Mouse (Mus musculus) cerebellum, postnatal 25 days (tissue): ENCODE measurements around the gene Shank3.

Source experiments
- DNase-seq, 2 experiments: peaks; one replicate each; pipeline ENCODE4 v3.0.0; 2021; ENCODE audit warnings: mixed read lengths in 2 of 2

Gene Shank3

DNA sequence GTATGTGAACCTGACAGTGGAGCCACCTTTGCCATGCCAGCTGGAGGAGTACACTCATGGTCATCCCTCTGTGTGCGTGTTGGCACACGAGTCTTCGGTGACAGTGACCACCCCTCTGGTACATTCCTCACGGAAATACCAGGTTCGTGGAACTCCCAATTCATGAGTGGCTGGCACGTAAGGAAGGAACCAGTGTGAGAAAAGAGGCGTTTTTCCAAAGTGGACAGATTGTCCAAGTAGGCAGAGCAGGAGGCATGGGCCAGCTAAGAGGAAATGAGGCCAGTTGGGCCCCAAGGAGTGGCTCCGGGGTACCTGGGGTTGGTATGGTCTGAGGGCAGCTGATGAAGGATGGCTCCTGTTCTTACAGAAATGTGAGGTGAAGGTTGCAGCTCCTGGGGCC lies 26.0 kb downstream of the Shank3 start:
- DNase-seq = peak; percentile 83

DNA sequence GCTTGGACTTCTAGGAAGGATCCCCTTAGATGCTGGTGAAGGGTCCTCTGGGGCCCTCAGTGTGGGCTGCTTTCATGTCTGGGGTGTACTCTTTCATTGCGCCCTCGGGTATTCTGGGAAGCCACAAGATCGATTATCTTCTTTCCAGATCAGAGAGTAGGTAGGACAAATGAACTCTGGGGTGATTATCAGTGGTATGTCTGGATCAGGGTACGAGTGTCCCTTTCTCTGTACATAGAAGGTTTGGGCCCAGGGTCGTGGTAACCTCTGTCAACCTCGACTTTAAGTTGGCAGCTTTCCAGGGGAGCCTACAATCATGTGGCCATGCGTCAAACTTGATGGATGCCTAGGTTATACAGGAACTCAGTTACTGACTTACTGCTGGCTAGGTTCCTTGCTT lies 26.5 kb downstream of the Shank3 start:
- peak in 1 of 2 experiments; percentile 41 for DNase-seq

DNA sequence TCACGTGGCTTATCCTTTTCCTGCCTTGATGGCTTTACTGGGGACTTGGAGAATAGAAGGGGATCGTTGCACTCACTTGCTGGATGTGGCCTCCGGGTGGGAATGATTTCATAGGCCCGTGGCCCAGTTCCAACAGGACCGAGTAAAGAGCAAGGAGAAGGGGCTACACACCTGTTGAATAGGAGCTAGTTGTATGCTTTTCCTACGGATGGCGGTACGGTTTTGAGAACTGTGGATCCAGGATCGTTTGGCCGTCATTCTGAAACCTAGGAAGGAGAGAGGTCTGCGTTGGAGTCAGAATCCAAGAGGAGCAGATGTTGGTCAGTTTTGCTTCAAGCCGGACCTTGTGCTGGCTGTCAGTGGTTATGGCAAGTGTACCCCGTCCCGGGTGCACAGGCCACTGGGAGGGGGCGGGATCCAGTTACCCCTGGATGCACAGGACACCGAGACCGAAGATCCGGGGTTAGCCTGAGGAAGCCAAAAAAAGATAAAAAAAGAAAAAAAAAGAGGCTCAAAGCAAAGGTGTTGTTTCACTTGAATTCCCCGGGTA lies 27.4 kb downstream of the Shank3 start:
- DNase-seq = peak; percentile 32 to 43

DNA sequence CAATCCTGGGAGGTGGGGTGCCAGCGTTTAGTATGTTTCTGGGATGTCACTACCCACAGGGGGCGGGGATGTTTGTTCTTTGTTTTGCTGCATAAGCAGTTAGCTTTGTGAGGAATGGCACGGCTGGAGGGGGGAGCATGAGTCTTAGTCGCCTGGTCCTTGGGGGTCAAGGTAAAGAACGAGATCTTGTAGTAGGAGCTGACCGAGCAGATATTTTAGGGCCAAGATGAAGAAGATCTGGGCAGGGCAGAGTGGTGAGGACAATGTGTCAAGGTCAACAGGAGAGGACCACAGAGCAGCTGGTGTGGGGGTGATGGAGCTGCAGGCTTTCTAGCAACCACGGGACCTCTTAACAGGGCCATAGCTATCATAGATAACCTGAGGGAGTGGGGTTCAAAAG lies 28.0 kb downstream of the Shank3 start:
- DNase-seq = peak; percentile 36 to 37

DNA sequence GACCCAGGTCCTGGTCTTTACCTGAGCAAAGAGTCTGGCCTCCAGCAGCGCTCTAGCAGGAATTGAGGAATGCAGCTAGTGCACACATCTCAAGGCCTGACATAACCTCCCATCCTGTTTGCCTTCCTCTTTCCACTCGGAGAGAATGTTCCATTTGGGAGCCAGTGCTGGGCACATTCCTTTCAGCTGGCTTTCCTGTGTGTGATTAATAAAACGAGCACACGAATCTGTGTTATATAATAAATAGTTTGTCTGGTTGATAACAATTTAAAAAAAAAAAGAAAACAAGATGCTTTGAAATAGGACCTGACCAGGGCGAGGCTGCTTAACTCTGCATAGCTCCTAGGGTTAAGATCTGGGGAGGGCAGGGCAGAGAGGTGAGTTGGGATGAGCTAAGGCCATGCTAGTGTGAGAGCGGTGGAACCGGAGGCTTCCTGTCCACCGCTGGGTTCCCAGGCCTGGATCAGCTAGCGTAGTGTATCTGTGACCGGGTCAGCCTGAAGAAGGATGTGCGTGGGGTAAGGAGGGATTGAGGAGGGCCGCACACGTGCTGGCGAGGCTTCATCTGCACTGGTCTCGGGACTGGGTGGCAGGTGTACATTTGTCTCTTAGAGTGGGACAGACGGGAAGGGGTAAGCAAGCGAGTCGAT lies 28.9 kb downstream of the Shank3 start:
- DNase-seq = peak in 1 of 2 experiments; percentile 31

DNA sequence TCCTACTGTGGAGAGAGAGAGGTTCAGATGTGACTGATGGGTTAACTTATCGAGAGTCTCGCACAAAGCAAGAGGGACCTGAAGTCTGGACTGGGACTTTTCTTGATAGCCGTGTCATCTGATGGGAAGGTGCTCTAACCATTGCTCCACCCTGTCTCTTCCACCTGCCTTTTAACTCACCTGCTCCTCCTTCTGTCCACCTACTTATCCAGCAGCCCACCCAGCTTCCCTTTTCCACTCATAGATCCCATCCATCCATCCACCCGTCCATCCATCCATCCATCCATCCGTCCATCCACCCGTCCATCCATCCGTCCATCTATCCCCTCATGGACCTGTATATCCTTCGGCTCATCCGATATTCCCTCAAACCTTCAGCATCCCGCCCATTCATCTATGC lies 29.5 kb downstream of the Shank3 start:
- DNase-seq = no peak

DNA sequence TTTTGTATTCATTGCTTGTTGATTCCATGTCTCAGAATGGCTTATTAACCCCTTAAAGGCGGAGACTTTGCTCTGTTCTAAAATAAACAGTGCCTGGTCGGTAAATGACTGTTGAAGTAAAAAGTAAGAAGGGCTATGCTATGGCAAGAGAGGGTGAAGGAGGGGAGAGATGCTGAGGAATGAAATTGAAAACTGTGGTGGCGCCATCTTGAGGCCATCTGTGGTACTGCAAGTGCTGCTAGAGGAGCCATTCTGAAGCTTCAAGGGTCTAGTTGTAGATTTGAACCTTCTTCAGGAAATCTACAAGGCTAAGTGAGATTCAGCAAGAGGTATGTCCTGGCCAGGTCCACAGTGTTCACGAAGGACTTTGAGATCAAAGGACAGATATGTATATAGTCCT lies 30.9 kb downstream of the Shank3 start:
- DNase-seq = peak; percentile 86 to 91

DNA sequence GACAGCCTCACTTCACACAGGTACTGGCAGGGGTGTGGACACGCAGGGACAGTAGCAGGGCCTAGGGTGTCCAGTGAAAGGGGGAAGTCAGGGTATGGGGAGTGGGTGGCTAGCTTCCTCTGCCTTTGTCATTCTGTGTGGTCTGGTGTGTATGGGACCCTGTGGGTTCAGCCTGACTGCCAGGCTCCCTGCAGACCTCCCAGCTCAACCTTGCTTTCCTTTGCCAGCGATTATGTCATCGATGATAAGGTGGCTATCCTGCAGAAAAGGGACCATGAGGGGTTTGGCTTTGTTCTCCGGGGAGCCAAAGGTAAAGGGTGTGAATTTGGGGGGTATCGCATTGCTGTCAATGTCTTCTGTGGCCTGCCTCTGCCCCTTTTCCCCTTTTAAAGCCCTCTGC lies 32.0 kb downstream of the Shank3 start:
- DNase-seq = no peak

DNA sequence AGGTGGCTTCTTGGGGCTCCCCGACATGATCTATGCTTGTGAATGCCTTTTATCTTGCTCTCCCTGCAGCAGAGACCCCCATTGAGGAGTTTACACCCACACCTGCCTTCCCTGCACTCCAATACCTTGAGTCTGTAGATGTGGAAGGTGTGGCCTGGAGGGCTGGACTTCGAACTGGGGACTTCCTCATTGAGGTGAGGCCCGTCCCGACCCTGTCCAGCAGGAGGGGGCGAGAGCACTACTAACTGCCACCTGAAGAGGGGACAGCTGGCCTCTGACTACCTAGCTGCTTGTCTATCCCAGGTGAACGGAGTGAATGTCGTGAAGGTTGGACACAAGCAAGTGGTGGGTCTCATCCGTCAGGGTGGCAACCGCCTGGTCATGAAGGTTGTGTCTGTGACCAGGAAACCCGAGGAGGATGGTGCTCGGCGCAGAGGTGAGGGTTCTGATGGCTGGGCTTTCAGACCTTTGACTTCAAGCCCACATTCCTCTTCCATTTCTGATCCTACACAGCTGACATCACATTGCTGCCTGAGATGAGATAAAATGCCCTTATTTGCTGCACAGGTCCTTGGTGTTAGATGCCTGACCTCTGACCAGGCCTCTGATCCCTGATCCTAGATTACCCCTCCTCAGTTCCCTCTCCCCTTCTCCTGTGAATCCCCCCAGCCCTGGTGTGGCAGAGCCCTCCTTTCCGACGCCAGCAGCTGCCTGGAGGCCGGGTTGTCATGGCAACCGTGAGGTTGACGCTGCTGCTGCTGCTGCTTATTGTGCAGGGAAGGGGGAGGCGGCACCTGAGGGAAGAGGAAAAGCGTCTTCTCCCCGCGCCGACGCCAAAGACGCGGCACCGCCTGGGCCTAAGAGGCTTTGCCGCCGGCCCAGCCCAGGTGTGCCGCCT lies 32.9 kb downstream of the Shank3 start:
- peak; percentile 28 to 66 for DNase-seq

DNA sequence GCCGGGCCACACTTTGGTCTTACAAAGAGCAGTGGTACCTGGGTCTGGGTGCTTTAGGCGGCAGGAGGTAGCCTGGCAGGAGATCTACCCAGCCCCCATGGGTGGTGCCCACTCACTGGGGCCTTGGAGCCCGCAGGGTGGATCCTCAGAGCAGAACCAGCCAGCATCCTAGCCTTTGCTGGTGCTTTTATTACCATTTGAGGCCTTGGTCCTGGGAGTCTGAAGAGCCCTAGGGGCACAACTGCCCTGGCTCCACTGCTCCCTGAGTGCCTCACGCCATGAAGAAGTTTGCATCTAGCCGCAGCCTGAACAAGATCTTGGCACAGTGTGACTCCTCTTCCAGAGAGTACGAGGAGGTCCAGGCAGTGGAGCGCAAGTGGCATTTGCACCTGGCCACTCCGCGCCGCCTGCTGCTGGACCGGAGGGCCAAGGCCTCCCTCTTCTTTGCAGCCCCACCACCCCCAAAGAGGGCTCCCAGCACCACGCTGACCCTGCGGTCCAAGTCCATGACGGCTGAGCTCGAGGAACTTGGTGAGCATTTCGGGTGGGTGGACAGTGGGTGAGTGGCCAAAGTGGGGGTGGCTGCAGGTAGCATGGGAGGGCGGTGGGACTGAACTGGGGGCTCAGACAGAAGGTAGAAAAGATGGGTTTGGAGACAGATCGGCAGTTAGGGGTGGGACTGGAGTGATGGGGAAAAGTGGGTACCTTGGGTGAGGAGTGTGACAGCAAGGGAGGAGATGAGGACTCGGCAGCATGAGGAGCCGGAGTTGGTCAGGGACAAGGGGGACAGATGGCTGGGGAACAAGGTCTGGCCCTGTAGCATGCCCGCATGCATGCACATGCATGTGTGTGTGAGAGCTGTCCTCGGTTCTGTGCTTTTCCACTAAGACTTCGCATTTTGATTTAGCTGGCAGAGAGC lies 33.8 kb downstream of the Shank3 start:
- peak; percentile 55 to 57 for DNase-seq

DNA sequence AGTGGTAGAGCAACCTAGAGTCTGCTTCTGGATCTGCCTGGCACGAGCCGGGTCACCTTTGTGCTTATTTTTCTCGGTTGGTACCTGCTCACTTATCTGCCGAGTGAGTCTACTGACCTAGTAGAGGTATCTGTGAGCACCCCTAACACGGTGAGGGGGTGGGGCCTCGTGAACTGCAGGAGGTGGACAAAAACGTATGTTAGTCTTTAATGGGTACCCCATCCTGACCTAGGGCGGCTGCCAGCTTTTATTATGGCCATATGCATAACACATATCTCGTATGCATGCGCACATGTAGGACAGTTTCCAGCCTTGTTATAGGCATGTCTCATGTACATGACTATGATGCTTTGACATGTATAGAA lies 34.4 kb downstream of the Shank3 start:
- peak in 1 of 2 experiments; percentile 46 for DNase-seq

DNA sequence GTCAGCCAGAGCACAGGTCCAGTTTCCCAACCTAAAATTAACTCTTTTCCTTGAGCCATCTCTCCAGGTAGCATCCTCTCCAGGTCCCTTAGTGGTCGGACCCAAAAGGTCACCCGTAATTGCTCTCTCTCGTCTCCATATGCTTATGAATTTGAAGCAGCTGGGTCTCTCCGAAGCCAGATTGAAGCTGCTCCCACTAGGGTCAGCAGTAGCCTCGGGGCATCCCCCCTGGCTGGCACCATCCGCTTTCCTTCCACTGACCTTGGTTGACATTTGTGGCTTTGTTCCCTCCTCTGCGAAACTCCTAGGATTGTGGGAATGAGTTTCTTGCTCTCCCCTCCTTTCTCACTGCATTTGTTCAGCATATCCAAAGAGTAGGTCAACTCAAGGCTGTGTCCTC lies 44.7 kb downstream of the Shank3 start:
- peak; percentile 68 to 78 for DNase-seq

DNA sequence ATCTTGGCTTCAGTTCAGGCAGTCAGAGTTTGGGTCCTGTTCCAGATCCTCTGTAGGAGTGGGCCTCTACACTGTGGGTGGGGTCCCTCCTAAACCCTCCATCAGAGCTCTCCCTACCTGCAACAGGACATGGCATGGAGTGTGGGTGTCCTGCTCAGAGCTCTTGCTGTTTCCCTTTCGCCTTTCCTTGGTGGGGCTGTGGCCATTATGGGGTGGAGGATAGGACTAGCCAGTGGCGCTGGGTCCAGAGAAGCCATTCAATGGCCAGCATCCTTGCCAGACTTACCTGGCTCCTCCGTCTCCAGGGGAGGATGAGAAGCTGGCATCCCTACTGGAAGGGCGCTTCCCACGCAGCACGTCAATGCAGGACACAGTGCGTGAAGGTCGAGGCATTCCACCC lies 47.9 kb downstream of the Shank3 start:
- peak in 1 of 2 experiments; percentile 57 for DNase-seq

DNA sequence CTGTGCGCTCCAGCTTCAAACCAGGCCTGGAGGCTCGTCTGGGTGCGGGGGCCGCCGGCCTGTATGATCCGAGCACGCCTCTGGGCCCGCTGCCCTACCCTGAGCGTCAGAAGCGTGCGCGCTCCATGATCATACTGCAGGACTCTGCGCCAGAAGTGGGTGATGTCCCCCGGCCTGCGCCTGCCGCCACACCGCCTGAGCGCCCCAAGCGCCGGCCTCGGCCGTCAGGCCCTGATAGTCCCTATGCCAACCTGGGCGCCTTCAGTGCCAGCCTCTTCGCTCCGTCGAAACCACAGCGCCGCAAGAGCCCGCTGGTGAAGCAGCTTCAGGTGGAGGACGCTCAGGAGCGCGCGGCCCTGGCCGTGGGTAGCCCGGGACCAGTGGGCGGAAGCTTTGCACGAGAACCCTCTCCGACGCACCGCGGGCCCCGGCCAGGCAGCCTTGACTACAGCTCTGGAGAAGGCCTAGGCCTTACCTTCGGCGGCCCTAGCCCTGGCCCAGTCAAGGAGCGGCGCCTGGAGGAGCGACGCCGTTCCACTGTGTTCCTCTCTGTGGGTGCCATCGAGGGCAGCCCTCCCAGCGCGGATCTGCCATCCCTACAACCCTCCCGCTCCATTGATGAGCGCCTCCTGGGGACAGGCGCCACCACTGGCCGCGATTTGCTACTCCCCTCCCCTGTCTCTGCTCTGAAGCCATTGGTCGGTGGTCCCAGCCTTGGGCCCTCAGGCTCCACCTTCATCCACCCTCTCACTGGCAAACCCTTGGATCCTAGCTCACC lies 48.6 kb downstream of the Shank3 start:
- DNase-seq = peak; percentile 71 to 79

DNA sequence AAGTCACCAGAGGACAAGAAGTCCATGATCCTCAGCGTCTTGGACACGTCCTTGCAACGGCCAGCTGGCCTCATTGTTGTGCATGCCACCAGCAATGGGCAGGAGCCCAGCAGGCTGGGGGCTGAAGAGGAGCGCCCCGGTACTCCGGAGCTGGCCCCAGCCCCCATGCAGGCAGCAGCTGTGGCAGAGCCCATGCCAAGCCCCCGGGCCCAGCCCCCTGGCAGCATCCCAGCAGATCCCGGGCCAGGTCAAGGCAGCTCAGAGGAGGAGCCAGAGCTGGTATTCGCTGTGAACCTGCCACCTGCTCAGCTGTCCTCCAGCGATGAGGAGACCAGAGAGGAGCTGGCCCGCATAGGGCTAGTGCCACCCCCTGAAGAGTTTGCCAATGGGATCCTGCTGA lies 49.4 kb downstream of the Shank3 start:
- DNase-seq = peak; percentile 96

DNA sequence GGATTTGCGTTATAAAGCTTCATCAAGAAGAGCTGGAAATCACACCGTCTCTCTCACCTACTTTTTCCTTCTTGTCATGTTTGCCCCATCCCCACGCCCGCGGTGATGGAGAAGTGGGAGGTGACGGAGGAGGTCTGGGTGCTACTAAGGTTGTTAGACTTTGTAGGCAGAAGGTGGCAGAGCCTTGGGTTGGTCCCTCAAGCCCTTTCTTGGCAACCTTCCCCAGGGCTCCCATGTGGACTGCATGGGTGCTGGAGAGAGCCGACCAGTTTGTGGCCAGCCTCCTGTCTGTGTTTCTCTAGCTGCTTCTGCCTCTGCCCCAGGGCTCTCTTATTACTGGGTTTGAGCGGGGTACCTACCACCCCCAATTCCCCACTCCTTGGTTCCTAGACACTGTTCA lies 51.1 kb downstream of the Shank3 start:
- DNase-seq = peak; percentile 47 to 56

DNA sequence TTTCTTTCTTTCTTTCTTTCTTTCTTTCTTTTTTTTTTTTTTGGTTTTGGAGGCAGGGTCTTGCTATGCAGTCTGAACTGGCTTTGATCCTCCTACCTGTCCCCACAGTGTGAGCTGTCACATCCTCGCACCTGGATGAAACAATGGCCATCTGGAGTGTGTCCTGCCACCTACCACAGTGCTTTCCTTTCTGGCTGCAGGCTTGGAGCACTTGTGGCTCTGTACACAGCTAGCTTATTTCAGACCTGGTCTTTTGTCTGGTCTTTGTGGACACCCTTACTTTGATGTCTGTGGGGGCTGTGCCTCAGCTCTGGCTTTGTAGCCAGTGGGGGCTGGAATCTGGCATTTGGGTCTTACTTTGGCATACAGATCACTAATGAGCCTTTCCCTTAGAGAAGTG lies 52.3 kb downstream of the Shank3 start:
- DNase-seq = peak; percentile 51 to 62

DNA sequence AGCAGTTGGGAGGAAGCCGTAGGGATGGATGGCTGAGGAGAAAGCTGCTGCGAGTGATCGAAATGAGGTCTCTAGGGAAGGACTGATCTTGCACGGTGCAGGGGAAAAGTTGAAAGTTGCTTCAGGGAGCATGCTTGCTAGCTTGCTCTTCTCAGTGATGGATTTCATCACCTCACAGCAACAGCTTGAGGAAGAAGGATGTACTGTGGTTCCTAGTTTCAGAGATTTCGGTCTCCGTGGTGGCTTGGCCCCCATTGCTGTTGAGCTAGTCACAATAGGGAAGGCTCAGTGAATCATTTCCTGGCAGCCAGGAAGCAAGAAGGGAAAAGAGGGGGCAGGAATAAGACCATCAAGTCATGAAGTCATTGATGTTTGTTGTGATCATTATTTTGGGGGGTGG lies 56.2 kb downstream of the Shank3 start:
- DNase-seq = no peak

DNA sequence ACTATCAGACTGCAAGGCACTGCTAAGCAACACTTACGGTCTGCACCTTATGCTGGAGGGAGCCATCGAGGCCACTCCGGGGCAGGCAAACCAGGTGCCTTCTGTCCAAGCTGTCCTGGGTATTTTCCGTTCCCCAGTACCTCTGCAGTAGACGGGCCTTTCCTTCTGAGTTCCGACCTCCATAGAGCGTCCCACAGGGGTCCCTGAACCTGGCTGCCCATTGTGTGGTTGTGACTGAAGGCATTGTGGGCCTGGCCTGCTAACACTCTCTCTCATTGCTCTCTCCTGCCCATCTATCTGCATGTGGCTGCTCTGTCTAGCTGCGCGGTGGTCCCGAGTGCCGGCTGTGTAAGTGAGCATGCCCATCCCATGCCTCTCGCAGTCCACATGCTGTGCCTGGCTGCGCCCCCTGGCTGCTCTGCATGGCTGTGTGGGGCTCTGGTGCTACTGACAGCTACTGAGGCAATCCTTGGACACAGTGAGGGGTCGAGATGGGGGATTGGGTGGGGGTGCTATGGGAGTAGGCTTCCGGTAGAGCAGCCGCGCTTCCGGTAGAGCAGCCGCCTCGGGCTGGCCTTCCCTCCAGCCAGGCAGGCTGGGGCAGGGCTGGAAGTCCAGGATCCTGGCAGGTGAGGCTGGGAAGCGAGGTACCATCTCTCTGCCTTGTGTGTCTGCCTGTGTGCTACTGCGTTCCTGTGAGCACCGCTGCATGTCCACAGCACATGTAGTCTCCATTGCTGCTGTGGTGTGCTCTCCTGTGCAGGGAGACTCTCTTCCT lies 57.2 kb downstream of the Shank3 start:
- DNase-seq = peak; percentile 54 to 57

DNA sequence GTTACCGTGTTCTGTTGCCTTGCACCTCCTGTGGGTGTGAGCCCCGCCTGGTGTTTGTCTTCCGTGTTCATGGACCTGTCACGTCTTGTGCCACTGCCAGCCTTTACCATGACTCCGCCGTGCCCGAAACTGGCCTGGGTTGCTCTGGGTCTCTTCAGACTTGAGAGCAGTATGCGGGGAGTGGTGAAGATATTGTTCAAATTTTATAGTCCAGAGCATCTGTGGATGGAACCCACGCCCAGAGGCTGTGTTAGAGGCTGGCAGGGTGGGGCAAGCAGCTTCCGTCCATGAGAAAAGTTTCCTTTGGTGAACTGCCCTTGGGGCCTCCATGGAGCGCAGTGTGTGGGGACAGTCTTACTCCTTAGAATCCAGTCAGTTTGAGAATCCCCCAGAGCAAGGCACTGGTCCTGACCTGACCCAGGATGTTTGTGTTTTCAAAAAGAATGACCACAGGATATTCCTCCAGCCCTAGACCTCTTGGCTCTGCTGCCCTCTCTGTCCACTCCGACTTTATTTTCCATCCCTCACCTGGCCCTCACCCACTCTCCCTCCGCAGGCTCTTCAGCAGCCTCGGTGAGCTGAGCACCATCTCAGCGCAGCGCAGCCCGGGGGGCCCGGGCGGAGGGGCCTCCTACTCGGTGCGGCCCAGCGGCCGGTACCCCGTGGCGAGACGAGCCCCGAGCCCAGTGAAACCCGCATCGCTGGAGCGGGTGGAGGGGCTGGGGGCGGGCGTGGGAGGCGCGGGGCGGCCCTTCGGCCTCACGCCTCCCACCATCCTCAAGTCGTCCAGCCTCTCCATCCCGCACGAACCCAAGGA lies 58.0 kb downstream of the Shank3 start:
- peak; percentile 41 to 55 for DNase-seq
